Mouse (Mus musculus) common myeloid progenitor, adult 5-6 weeks (primary cell): Measurements from ENCODE around the gene Olfr910. TPM values are rescaled to one million over a fixed set of nuclear protein-coding genes. Genes with fewer than 3 reads are reported as not detected.

ENCODE experiments used
- ATAC-seq: replicated peaks from 2 replicates; pipeline ENCODE4 v1.8.0; 2016; ENCODE audit warnings: low read depth, mild to moderate bottlenecking, moderate TSS enrichment, inconsistent platforms; ENCODE audit not compliant: poor library complexity, severe bottlenecking
- total RNA-seq: library from RNA; stranded (forward); fragments of 200-1000, 187-1606 nt; gene quantifications from 2 replicates; pipeline ENCODE4 v1.2.3, GENCODE M21; 2017

Gene Olfr910
- not detected in 2 replicates for total RNA-seq

DNA sequence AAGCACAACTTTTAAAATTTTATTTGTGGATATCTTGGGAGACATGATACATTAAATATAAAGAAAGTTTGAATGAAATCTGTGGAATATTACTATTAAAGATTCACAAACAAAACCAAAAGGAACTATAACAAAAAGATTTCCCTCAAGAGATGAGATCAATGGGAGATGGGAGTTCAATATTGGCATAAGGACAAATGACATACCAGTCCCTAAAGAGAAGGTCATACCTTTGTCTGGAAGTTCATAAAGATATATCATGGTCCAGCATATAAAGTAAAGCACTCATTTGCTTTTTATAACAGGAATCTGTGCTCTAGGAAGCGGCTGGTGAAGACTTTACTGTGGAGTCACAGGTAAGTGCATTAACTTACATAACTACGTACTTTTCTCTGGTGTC, at the start of gene Olfr910:
Gene Olfr910 (plus strand): TSS at position 301 of the 400 bp plus-strand sequence.
- ATAC-seq, result no peak

DNA sequence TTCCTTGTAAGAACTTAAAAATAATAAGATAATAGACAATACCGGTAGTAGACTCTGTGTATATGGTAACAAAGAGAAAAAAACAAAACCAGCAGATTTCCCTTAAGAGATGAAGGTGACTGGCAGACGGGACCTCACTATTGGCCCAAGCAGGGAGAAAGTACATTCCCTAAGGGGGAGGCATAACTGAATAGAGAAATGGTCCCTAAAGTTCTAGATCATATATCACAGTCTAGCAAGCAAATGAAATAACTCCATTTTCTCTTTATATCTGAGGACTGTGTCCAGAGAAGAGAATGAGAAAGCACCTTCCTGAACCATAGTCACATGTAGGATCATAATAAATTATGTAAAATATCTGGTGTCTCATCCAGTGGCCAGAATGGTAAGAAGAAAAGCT, 42.1 kb upstream of the Olfr910 start, which contains the start of gene Olfr907:
Gene Olfr907 (plus strand): TSS at position 301 of the 400 bp plus-strand sequence.
- ATAC-seq, result no peak

DNA sequence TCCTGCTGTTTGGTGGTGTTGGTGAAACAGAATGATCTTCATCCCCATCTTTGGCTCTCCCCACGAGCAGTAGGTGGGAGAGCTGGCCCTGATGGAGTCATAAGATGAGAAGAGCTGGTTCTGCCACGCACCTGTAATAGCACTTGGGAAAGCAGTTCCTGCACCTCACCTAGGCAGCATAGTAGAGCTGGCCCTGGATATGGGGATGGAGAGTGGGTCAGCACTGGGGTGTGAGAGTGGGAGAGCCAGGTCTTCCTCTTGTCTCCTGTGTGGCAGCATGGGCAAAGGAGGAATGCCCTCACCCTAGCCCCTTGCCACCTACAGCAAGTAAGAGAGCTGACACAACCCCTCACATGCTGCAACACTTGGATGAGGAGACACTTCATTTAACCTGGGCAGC, 25.3 kb upstream of the Olfr910 start:
- ATAC-seq, result no peak

DNA sequence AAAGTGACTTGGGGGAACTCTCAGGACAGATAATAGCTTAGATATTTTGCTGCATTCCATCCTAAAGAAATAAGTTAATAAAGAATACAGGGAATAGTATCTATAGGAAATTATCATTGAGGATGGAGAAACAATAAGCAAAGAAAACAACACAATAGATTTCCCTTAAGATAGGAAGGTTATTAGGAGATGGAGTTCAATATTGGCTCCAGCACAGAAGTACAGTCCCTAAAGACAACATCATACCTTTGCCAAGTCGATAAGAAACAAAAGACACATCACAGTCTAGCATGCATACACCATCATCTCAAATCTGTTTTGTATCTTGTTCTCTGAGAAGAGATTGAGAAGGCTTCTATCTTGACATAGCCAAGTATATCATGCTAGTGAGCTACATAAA, 16.4 kb upstream of the Olfr910 start, which contains the start of gene Olfr911-ps1:
Gene Olfr911-ps1 (plus strand): TSS at position 301 of the 400 bp plus-strand sequence.
- no peak for ATAC-seq

DNA sequence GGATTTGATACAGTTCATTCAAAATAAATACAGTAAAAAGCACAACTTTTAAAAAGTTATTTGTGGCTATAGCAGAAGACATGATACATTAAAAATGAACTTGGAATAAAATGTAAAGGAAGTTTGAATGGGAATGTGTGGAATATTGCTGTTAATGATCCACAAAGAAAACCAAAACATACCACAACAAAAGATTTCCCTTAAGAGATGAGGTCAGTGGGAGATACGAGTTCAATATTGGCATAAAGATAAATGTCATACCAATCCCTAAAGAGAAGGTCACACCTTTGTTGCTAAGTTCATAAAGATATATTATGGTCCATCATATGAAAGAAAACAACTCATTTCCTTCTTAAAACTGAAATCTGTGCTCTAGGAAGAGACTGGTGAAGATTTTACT, 42.2 kb downstream of the Olfr910 start, which contains the start of gene Olfr912:
Gene Olfr912 (plus strand): TSS at position 301 of the 400 bp plus-strand sequence.
- no peak for ATAC-seq

Other genes starting within 250 kb of the Olfr910 start
- gene Olfr896-ps1, start 246.7 kb upstream of the Olfr910 start, total RNA-seq, result not detected in 2 replicates
- gene Olfr25, start 208.8 kb upstream of the Olfr910 start, total RNA-seq, result not detected in 2 replicates
- gene Olfr898, start 189.4 kb upstream of the Olfr910 start, total RNA-seq, result not detected in 2 replicates
- not detected in 2 replicates for gene Olfr250, start 171.0 kb upstream of the Olfr910 start, total RNA-seq
- not detected in 2 replicates for gene Olfr251, start 160.8 kb upstream of the Olfr910 start, total RNA-seq
- not detected in 2 replicates for gene Olfr147, start 136.2 kb upstream of the Olfr910 start, total RNA-seq
- not detected in 2 replicates for gene Olfr901, start 108.4 kb upstream of the Olfr910 start, total RNA-seq
- not detected in 2 replicates for gene Olfr902, start 90.2 kb upstream of the Olfr910 start, total RNA-seq
- gene Olfr904, start 74.7 kb upstream of the Olfr910 start, total RNA-seq, result not detected in 2 replicates
- gene Olfr905, start 66.7 kb upstream of the Olfr910 start, total RNA-seq, result not detected in 2 replicates
- not detected in 2 replicates for gene Olfr906, start 50.8 kb upstream of the Olfr910 start, total RNA-seq
- gene Olfr907, start 42.0 kb upstream of the Olfr910 start, total RNA-seq, result not detected in 2 replicates
- gene Olfr911-ps1, start 16.3 kb upstream of the Olfr910 start, total RNA-seq, result not detected in 2 replicates
- not detected in 2 replicates for gene Olfr912, start 42.3 kb downstream of the Olfr910 start, total RNA-seq
- not detected in 2 replicates for gene Olfr913, start 54.9 kb downstream of the Olfr910 start, total RNA-seq
- not detected in 2 replicates for gene Olfr914, start 67.3 kb downstream of the Olfr910 start, total RNA-seq
- not detected in 2 replicates for gene Olfr916, start 122.0 kb downstream of the Olfr910 start, total RNA-seq
- not detected in 2 replicates for gene Olfr917, start 128.0 kb downstream of the Olfr910 start, total RNA-seq
- gene Olfr918, start 136.8 kb downstream of the Olfr910 start, total RNA-seq, result not detected in 2 replicates
- gene Olfr919, start 165.8 kb downstream of the Olfr910 start, total RNA-seq, result not detected in 2 replicates
- gene Vwa5a, start 180.4 kb downstream of the Olfr910 start, total RNA-seq, result 34.5 and 37.0 TPM in 2 replicates
- gene Olfr920, start 214.4 kb downstream of the Olfr910 start, total RNA-seq, result 0.05 and 0.78 TPM in 2 replicates
- gene Olfr921, start 235.2 kb downstream of the Olfr910 start, total RNA-seq, result not detected in 2 replicates